In genomic region chr4:141868051-141868450, GRCm38 (mm10) we compare ENCODE assay signal across 13 mouse cellular contexts. TPM values are rescaled to one million over a fixed set of nuclear protein-coding genes. Genes with fewer than 3 reads are reported as not detected.
DNase-seq lines count a peak whose midpoint lies in the region; ATAC-seq and TF ChIP-seq lines count a peak whose summit lies in the region.
"Had no signal": no experiment of that assay in that cellular context is flagged by ENCODE, and none has a peak within 500 bp of the region (broad histone marks: within the 10 kb centered on the region; RNA-seq: fewer than 3 reads in every experiment).

No protein-coding gene starts in this region.

- peak overlapping the region; percentile 94 for H3K27ac ChIP-seq in heart, embryonic 12.5 days (ENCODE audit: poor library complexity, severe bottlenecking)
- peak overlapping the region; percentile 86 for H3K27ac ChIP-seq in lung, embryonic 15.5 days
- H3K27ac ChIP-seq in heart, postnatal 0 days (ENCODE audit: low read depth): peak overlapping the region; percentile 84
- H3K27ac ChIP-seq in neural tube, embryonic 14.5 days (ENCODE audit: low read depth, low read length): peak overlapping the region; percentile 60
- H3K27ac ChIP-seq: kidney, postnatal 0 days had no signal

- peaks cover 44% of the 10 kb centered on the region for H3K36me3 ChIP-seq in heart, embryonic 12.5 days
- H3K36me3 ChIP-seq in lung, embryonic 15.5 days: 0 out of 2 replicates have a peak, but pooled peaks cover 3% of the 10 kb centered on the region
- 0 out of 2 replicates have a peak, but pooled peaks cover 6% of the 10 kb centered on the region for H3K36me3 ChIP-seq in heart, postnatal 0 days (replicated peaks; ENCODE audit: control insufficient read depth, insufficient read depth, low read length)
- H3K36me3 ChIP-seq in neural tube, embryonic 14.5 days (ENCODE audit: control insufficient read depth, insufficient read depth, low read length): no peaks in the 10 kb centered on the region

- no peak for DNase-seq in heart, adult 9 months (ENCODE audit: low spot score in 2 of 2)
- no peak for DNase-seq in lung, adult 2 months
- DNase-seq in heart, postnatal 0 days (ENCODE audit: low spot score): no peak
- no peak for DNase-seq in adrenal gland, adult 18-20 months (ENCODE audit: low spot score in 2 of 2)
- no peak for DNase-seq in cerebellum, adult 9-10 months
- DNase-seq: thymus, postnatal 4 days had no signal

- H3K4me3 ChIP-seq in heart, embryonic 12.5 days: no peak overlapping the region
- no peak overlapping the region for H3K4me3 ChIP-seq in lung, embryonic 15.5 days
- H3K4me3 ChIP-seq in lung, adult 2 months (replicated peaks; ENCODE audit: extremely low read depth, low read depth, low read length): no peak overlapping the region
- H3K4me3 ChIP-seq in heart, postnatal 0 days (ENCODE audit: low read depth, low read length): no peak overlapping the region
- H3K4me3 ChIP-seq in neural tube, embryonic 14.5 days (ENCODE audit: low read depth, low read length): no peak overlapping the region

- no peak for TF ChIP-seq POLR2A in lung, adult 2 months (IDR thresholded peaks at IDR 0.05; ENCODE audit: borderline replicate concordance, extremely low read depth, low read depth, low read length)

- no peak for TF ChIP-seq EP300 in heart, postnatal 0 days (IDR thresholded peaks at IDR 0.05; ENCODE audit: low read depth)

- WGBS in heart, embryonic 12.5 days: 81% methylated on average over 10 of the region's 10 CpGs
- 79% methylated on average over 10 of the region's 10 CpGs for WGBS in lung, embryonic 15.5 days
- WGBS in lung, adult 2 months: 82% methylated on average over 10 of the region's 10 CpGs
- WGBS in heart, postnatal 0 days: 73% methylated on average over 10 of the region's 10 CpGs
- 68% methylated on average over 10 of the region's 10 CpGs for WGBS in neural tube, embryonic 14.5 days

- peak overlapping the region; percentile 49 for H3K4me2 ChIP-seq in heart, embryonic 12.5 days
- H3K4me2 ChIP-seq in lung, embryonic 15.5 days: no peak overlapping the region
- H3K4me2 ChIP-seq in heart, postnatal 0 days (ENCODE audit: low read depth, low read length): no peak overlapping the region
- no peak overlapping the region for H3K4me2 ChIP-seq in neural tube, embryonic 14.5 days (ENCODE audit: low read depth, low read length)

- ATAC-seq in heart, embryonic 12.5 days (ENCODE audit: insufficient number of reproducible peaks, low FRiP score): no peak
- no peak for ATAC-seq in lung, embryonic 15.5 days (ENCODE audit: borderline replicate concordance, extremely low read depth, low FRiP score, low TSS enrichment)
- no peak for ATAC-seq in heart, postnatal 0 days (ENCODE audit: insufficient read depth, low read depth)
- no peak for ATAC-seq in neural tube, embryonic 14.5 days (ENCODE audit: low read depth)

- TF ChIP-seq CTCF in lung, adult 2 months (IDR thresholded peaks at IDR 0.05; ENCODE audit: insufficient read depth, low read length): no peak
- TF ChIP-seq CTCF in heart, postnatal 0 days (IDR thresholded peaks at IDR 0.05; ENCODE audit: low read depth): no peak

- H3K9ac ChIP-seq in heart, embryonic 12.5 days: 0 out of 2 replicates have a peak overlapping the region, but pooled peaks have one; percentile 26
- H3K9ac ChIP-seq in lung, embryonic 15.5 days: no peak overlapping the region
- no peak overlapping the region for H3K9ac ChIP-seq in heart, postnatal 0 days (replicated peaks; ENCODE audit: low read depth, low read length)
- H3K9ac ChIP-seq in neural tube, embryonic 14.5 days (replicated peaks; ENCODE audit: low read depth, low read length): no peak overlapping the region

- H3K9me3 ChIP-seq in heart, embryonic 12.5 days (replicated peaks): no peaks in the 10 kb centered on the region
- H3K9me3 ChIP-seq in lung, embryonic 15.5 days: no peaks in the 10 kb centered on the region
- H3K9me3 ChIP-seq in heart, postnatal 0 days (replicated peaks; ENCODE audit: control insufficient read depth, low read length): no peaks in the 10 kb centered on the region
- H3K9me3 ChIP-seq in neural tube, embryonic 14.5 days (ENCODE audit: control insufficient read depth, low read length): no peaks in the 10 kb centered on the region

- peaks cover 96% of the 10 kb centered on the region for H3K4me1 ChIP-seq in heart, embryonic 12.5 days (replicated peaks)
- H3K4me1 ChIP-seq in lung, embryonic 15.5 days: peaks cover 65% of the 10 kb centered on the region
- peaks cover 20% of the 10 kb centered on the region for H3K4me1 ChIP-seq in lung, adult 2 months (ENCODE audit: control insufficient read depth, insufficient read depth, low read length)
- H3K4me1 ChIP-seq in heart, postnatal 0 days (ENCODE audit: control insufficient read depth, insufficient read depth): peaks cover 44% of the 10 kb centered on the region
- H3K4me1 ChIP-seq in neural tube, embryonic 14.5 days (ENCODE audit: control insufficient read depth, insufficient read depth, low read length): peaks cover 28% of the 10 kb centered on the region

- no peaks in the 10 kb centered on the region for H3K27me3 ChIP-seq in heart, embryonic 12.5 days (replicated peaks)
- H3K27me3 ChIP-seq in lung, embryonic 15.5 days: no peaks in the 10 kb centered on the region
- no peaks in the 10 kb centered on the region for H3K27me3 ChIP-seq in heart, postnatal 0 days (ENCODE audit: control insufficient read depth, insufficient read depth, low read length)
- H3K27me3 ChIP-seq in neural tube, embryonic 14.5 days (ENCODE audit: control insufficient read depth, insufficient read depth, low read length): no peaks in the 10 kb centered on the region

RNA-seq across cellular contexts. Expression of gene Efhd2, which starts 6.7 kb away (rescaled TPM):
- polyA plus RNA-seq in heart, embryonic 12.5 days (2016; fragmentation: Nextera tagmentation; extraction: Ambion mirVana): 119 and 121 TPM in 2 replicates
- 102 TPM in 2 replicates for polyA plus RNA-seq in lung, embryonic 15.5 days (2015; fragmentation: Nextera tagmentation; extraction: Ambion mirVana)
- 95.0 and 116 TPM in 2 replicates for polyA plus RNA-seq in lung, adult 2 months (2012; rRNA removed)
- 42.7 and 42.9 TPM in 2 replicates for total RNA-seq in heart, postnatal 0 days (2014; rRNA removed; ENCODE audit: low replicate concordance)
- polyA plus RNA-seq in heart, postnatal 0 days (2015; fragmentation: Nextera tagmentation; extraction: Ambion mirVana): 54.5 and 56.9 TPM in 2 replicates
- polyA plus RNA-seq in neural tube, embryonic 14.5 days (2014; fragmentation: Nextera tagmentation; extraction: Ambion mirVana): 33.2 and 36.3 TPM in 2 replicates
- total RNA-seq in adrenal gland, adult 18-20 months (2021): 10 to 100 TPM; 26.3 to 28.4 TPM

RNA-seq across cellular contexts. Expression of gene Ctrc, which starts 21.9 kb away (rescaled TPM):
- polyA plus RNA-seq in heart, embryonic 12.5 days (2016; fragmentation: Nextera tagmentation; extraction: Ambion mirVana): not detected in 2 replicates
- not detected in 2 replicates for polyA plus RNA-seq in lung, embryonic 15.5 days (2015; fragmentation: Nextera tagmentation; extraction: Ambion mirVana)
- polyA plus RNA-seq in lung, adult 2 months (2012; rRNA removed): 4.7 TPM in 1 of 2 replicates, not detected in the other
- total RNA-seq in heart, postnatal 0 days (2014; rRNA removed; ENCODE audit: low replicate concordance): not detected in 2 replicates
- not detected in 2 replicates for polyA plus RNA-seq in heart, postnatal 0 days (2015; fragmentation: Nextera tagmentation; extraction: Ambion mirVana)
- polyA plus RNA-seq in neural tube, embryonic 14.5 days (2014; fragmentation: Nextera tagmentation; extraction: Ambion mirVana): not detected in 2 replicates
- not detected for total RNA-seq in adrenal gland, adult 18-20 months (2021)
- total RNA-seq: gastrocnemius, postnatal 14 days had no signal
- polyA plus RNA-seq: embryonic facial prominence, embryonic 11.5 days; kidney, postnatal 0 days; neural tube, embryonic 11.5 days had no signal

RNA-seq across cellular contexts. Expression of gene Cela2a, which starts 42.1 kb away (rescaled TPM):
- polyA plus RNA-seq in heart, embryonic 12.5 days (2016; fragmentation: Nextera tagmentation; extraction: Ambion mirVana): not detected in 2 replicates
- 2.1 TPM in 1 of 2 replicates, not detected in the other for polyA plus RNA-seq in lung, embryonic 15.5 days (2015; fragmentation: Nextera tagmentation; extraction: Ambion mirVana)
- 1.5 and 37.8 TPM in 2 replicates for polyA plus RNA-seq in lung, adult 2 months (2012; rRNA removed)
- 2.1 TPM in 1 of 2 replicates, not detected in the other for total RNA-seq in heart, postnatal 0 days (2014; rRNA removed; ENCODE audit: low replicate concordance)
- polyA plus RNA-seq in heart, postnatal 0 days (2015; fragmentation: Nextera tagmentation; extraction: Ambion mirVana): 0.20 and 0.21 TPM in 2 replicates
- not detected in 2 replicates for polyA plus RNA-seq in neural tube, embryonic 14.5 days (2014; fragmentation: Nextera tagmentation; extraction: Ambion mirVana)
- not detected for total RNA-seq in adrenal gland, adult 18-20 months (2021)
- total RNA-seq: gastrocnemius, postnatal 14 days had no signal
- polyA plus RNA-seq: embryonic facial prominence, embryonic 11.5 days; neural tube, embryonic 11.5 days had no signal
